Mouse (Mus musculus) adrenal gland, postnatal 4 days (tissue): ENCODE results near the gene 5330417C22Rik. TPM values are rescaled to one million over a fixed set of nuclear protein-coding genes. Genes with fewer than 3 reads are reported as not detected.

Experiments
- DNase-seq, 2 experiments: peaks; one replicate each; pipeline ENCODE4 v3.0.0; 2021 to 2022; ENCODE audit warnings: low spot score in 2 of 2, mixed read lengths in 2 of 2
- microRNA-seq: library from miRNA; unstranded; fragments of <30 nt; microRNA quantifications from one replicate; pipeline ENCODE4 v1.2.0, GENCODE M21; 2021
- total RNA-seq, 2 experiments: library from RNA; stranded (reverse); gene quantifications; 2 replicates each; pipeline ENCODE4 v1.2.3; 2021

The 5330417C22Rik gene
- total RNA-seq, 2 experiments from 2014 or later: 3.6 to 8.0 TPM

GRCm38 (mm10) chr3:108414857-108415830 lies 121.2 kb downstream of the 5330417C22Rik start, which contains the start of gene Celsr2:
Gene Celsr2, minus strand, starts transcription at chr3:108415552.
- no peak for DNase-seq

GRCm38 (mm10) chr3:108413634-108414360 lies 122.5 kb downstream of the 5330417C22Rik start:
- no peak for DNase-seq

GRCm38 (mm10) chr3:108411754-108412121 lies 124.6 kb downstream of the 5330417C22Rik start:
- DNase-seq: no peak

DNA sequence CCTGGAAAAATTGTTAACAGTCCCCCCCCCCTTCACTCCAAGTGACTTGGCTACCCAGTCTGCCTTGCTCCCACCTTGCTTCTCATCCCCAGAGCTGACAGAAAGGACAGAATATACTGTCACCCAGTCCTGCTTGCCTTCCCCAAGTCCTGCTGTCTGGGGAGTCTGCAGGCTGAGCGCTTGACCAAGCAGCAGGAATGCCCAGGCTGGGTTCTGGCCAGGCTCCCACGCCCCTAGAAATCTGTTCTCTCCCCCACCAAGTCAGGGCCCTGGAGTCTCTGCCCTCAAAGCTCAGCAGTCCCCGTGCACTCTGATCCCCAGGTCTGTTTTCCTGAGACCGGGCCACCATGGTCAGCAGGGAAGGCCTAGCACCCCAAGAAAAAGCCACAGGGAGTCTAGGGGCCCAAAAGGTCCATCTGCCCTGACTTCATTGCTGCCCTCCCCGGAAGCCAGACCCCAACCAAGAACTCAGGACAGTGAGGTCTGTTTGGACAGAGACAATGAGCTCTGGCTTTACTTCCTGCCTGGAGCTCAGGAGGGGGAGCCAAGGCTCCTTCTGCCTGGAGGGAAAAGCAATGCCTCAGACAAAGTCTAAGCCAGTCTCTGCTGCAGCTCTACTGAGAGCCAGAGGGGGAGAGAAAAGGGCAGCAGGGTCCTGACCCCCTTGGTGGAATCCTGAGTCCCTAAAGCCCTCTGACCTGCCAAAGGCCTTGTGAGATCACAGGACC lies 125.1 kb downstream of the 5330417C22Rik start:
- no peak for DNase-seq

- no peak for DNase-seq
Measured at GRCm38 (mm10) chr3:108410359-108410714, 126.0 kb downstream of the 5330417C22Rik start.

DNA sequence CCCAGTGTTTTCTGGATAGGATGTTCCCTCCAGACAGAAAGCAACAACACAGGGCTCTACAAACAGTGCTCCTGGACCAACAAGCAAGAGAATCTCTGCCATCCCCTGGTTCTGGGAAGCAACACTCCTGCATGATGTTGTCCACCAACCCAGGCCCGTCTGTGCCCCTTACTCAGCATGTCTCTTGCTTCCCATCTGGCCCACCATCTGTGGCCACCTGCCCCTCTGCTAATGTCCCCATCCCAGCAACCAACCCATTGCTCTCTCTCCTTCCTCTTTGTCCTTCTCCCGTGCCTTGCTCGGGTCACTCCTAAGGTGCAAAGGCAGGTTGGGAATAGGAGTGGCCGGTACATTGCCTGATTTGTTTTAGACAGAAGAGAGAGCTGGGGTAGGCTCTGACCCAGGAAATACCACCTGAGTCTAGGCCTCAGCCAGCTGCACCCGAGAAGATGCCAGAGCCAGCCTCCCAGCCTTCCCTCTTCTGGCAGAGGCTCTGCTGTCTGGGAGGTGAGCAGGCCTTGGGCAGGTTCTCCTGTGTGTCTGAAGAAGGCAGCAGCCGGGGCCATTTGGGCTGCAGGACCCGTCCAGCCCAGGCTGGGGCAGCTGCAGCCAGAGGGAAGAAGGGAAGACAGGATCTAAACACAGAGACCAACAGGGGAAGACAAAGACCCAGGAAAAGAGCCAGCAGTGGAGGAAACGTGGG lies 126.5 kb downstream of the 5330417C22Rik start:
- no peak for DNase-seq

DNA sequence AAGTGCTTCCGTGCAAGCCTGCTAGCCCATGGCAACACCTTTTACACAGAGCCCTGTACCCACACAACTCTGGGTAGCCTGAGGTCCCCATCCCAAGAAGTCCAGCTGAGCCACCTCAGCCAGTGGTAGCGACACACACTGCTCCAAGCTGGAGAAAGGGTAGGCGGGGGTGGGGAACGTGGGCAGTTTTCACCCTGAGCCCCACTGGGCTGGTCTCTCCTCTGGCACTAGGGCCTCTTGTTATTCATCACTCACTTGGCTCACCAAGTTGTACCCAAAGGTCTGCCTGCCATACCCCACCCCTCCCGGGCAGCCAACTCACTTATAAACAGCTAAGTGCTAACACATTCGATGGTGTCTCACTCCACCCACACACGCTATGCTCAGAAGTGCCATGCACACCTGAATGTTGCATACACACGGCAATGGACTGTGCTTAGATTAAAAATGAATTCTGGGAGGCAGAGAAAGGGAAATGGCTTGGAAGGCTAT lies 127.8 kb downstream of the 5330417C22Rik start:
- DNase-seq: no peak

DNA sequence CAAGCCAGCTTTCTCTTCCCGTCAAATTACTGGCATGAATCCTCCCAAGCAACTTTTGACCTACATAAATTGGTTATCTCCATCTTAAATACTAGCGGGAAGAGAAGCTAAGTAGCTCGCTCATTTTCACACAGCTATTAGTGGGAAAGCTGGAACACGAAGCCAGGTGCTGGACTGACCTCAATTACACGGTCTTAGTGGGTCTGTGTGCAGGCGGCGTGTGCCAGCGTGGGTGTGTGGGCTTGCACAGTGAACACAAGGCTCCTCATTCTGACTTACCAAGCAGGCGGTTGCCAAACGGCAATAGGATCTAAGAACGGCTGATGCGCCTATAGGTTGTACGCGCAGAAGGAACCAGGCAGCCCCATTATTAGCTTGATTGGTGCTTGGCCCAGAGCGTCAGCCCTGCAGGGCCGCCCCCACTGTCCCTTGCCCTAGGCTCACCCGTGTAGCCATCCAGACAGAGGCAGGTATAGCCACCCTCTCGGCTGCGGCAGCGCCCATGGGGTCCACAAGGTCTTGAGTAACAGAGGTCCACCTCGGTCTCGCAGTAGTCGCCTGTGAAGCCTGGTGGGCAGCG lies 129.9 kb downstream of the 5330417C22Rik start:
- DNase-seq: no peak

Small RNAs within 50 kb of the gene (microRNA-seq; reads per million reads assigned to microRNA genes)
- gene Gm22860: not detected

Other genes starting within 250 kb of the 5330417C22Rik start
- not detected for gene Mybphl, start 171.6 kb downstream of the 5330417C22Rik start, total RNA-seq
- gene Psrc1, start 152.7 kb downstream of the 5330417C22Rik start, total RNA-seq: 10 to 100 TPM; 13.0 to 15.2 TPM
- gene Celsr2, start 121.0 kb downstream of the 5330417C22Rik start, total RNA-seq: 10 to 100 TPM; 15.3 to 25.8 TPM
- 100 to 1,000 TPM; 163 to 171 TPM for gene Sars, start 91.3 kb downstream of the 5330417C22Rik start, total RNA-seq
- not detected for gene 1700013F07Rik, start 2.4 kb downstream of the 5330417C22Rik start, total RNA-seq
- 10 to 100 TPM; 50.9 to 51.0 TPM for gene Tmem167b, start 25.9 kb upstream of the 5330417C22Rik start, total RNA-seq
- 10 to 100 TPM; 18.2 to 25.2 TPM for gene Taf13, start 35.2 kb upstream of the 5330417C22Rik start, total RNA-seq
- gene Wdr47, start 54.7 kb upstream of the 5330417C22Rik start, total RNA-seq: 10 to 100 TPM; 10.8 to 11.4 TPM
- gene Clcc1, start 117.4 kb upstream of the 5330417C22Rik start, total RNA-seq: 10 to 100 TPM; 51.6 to 53.6 TPM
- gene Gpsm2, start 185.8 kb upstream of the 5330417C22Rik start, total RNA-seq: 10 to 100 TPM; 18.4 to 24.6 TPM
- gene Aknad1, start 203.1 kb upstream of the 5330417C22Rik start, total RNA-seq: under 1 TPM in 1 of 2 experiments, not detected in 1; 0.08 TPM